Mouse (Mus musculus) heart, postnatal 25 days (tissue): ENCODE measurements around the gene Rcor2. TPM values are rescaled to one million over a fixed set of nuclear protein-coding genes. Genes with fewer than 3 reads are reported as not detected.

Experiments
- DNase-seq: peaks from one replicate; pipeline ENCODE4 v3.0.0; 2022; ENCODE audit warnings: low spot score
- intact Hi-C: fragments of 180-260 bp; cut with DNase I; formaldehyde crosslinking; loops from one replicate; pipeline ENCODE4 v1.15.1; 2025
- total RNA-seq, 2 experiments: library from RNA; stranded (reverse); gene quantifications; 2 replicates each; pipeline ENCODE4 v1.2.3; 2021

The Rcor2 gene
- total RNA-seq, 2 experiments from 2014 or later, result 6.9 to 7.5 TPM

DNA sequence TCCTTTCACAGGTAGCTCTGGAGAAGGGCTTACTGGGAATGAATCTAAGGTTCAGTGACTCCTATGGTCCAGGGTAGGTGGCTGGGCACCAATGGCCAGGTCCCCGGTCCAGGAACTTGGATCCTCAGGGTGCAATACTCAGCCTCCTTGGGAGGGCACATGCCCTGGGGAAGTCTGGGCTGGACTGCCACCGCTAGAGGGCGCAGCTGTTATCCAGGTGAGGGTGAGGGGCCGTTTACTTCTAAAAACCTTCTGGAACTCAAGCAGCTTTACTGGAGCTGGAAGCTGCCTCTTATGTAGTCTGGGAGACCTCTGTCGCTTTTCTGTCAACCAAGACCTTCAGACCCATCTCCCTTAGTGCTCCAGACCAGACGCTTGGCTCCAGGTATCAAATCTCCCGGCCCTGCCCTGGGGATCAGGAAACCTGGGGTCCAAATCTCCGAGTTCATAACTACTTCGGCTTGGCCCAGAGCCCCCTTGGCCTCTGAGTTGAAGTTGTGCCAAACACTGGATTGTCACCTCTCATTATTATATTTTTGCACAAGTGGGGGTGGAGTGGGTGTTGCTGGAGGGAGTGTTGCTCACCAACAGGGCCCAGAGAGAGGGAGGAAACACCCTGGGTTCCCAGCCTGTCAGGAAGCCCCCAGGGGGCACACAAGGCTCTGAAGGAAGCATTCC is 2.9 kb upstream of the Rcor2 start:
- DNase-seq, result peak; percentile 50
- intact Hi-C loops, result loop anchor here (1.0 to 5.0 kb wide), 2 partner anchors 81 to 173 kb away; no protein-coding TSS in a partner anchor

DNA sequence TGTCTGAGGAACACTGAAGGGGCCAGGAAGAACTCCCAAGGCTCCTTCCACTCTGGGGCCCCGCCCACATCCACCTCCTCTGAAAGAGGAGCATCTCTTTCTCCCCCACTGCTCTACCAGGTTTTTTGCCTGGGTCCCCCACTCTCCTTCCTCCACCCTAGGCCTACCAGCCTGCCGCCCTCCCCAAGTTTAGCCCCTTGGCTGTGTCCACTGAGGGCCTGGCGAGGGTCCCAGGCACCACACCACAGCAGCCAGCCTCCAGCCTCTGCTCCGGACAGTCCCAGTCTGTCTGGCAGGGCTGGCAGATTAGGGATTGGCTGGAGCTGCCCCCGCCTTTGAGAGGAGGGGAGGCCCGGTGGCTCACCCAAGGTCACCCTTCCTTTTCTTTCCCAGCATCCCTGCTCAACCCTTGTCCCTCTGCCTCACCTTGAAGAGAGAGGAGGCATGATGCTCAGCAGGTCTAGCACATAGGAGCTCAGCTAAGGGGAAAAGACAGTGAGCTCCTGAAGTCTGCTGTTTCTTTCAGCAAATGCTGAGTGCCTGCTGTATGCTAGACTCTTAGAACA is 2.3 kb upstream of the Rcor2 start:
- intact Hi-C loops, result loop anchor here (1.0 to 5.0 kb wide), 2 partner anchors 80 to 172 kb away; no protein-coding TSS in a partner anchor
- peak; percentile 61 for DNase-seq

DNA sequence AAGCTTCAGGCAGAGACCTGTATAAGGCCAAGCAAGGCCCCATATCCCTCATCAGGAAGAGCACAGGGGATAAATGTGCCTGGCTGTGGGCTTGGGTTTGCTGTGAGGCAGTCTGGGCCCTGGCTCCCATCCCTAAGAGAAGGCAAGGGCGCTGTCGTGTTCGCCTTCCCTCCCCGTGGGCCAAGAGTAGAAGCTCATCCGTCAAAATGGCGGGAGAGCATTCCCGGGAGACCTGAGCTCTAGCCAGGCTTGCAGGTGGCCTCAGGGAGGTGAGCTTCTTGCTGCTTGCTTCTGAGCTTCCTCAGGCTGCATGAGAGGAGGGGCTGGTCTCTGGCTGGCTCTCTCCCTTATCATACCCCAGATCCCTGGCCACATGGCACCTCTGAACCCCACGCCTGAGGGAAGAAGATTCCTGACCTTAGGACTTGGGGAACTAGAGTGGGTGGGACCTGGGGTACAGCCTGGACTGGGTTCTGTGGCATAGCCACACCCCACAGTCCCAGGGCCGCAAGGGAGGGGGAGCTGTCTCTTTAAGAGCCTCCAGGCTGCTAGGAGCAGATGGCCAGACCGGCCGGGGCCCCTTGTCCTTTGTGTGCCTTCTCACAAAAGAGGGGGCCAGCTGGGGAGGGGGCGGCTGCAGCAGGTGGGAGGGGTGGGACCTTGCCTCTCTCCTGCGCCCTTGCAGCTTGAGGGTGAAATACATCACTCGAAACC is 1.5 kb upstream of the Rcor2 start:
- DNase-seq, result no peak
- intact Hi-C loops, result no loop called here

DNA sequence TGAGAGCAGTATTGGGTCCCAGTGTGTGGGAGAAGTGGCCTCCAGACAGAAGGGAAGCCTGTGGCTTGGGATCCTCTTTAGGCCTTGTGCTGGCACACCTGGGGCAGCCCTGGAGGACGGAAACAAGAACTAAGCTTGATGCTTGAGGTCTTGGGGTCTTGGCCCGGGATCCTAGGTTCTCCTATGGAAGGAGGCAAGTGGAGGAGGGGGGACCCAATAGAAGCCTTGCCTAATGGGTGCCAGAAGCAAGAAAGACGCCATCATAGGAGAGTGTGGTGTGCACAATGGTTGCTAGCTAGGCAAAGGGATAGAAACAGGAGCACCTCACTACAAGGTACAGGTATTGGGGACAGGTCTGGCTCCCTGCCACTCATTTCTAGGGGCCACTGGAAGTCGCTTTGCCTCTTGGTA is 699 bp upstream of the Rcor2 start:
- no peak for DNase-seq
- intact Hi-C loops, result no loop called here

DNA sequence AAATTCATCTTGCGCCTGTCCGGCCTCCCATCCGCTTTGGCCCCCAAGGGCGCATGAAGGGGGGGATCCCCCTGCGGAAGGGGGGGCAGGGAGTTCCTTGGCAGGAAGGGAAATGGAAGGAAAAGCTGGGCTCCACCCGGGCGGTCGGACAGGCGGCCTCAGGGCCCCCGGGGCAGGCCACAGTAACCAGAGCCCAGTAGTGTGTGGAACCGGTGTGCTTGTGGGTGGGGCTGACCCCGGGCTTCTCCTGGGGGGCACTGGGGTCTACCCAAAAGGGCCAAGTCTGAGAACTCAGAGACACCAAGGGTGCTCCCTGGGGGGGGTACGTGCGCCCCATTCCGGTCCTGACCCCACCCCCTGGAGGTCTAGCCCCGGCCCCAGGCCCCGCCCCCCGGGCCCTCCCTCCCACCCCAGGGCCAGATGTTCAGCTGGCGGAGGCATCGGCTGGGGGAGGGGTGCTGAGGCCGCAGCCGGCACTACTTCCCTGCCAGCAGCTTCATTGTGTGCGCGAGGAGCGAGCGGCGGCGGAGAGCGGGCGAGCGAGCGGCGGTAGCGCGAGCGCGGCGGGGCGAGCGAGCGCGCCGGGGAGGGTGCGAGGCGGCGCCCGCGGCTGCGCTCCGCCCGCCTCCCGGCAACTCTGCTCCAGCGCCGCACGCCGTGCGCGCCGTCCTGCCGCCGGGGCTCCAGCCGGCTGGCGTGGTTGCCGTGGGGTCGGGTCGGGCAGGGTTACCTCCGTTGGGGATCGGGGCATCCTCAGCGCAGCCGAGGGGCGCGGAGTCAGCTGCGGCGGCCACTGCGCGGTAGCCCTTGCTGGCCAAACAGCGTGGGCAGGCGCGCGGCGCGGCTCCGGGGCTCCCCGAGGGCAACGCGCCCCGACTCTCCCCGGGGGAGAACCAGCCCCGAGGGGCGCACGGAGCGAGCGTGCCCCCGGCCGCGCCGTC is 926 bp downstream of the Rcor2 start:
- peak; percentile 73 for DNase-seq
- intact Hi-C loops, result loop anchor here (1.0 kb wide), 1 partner anchor 150 kb away; no protein-coding TSS in a partner anchor

DNA sequence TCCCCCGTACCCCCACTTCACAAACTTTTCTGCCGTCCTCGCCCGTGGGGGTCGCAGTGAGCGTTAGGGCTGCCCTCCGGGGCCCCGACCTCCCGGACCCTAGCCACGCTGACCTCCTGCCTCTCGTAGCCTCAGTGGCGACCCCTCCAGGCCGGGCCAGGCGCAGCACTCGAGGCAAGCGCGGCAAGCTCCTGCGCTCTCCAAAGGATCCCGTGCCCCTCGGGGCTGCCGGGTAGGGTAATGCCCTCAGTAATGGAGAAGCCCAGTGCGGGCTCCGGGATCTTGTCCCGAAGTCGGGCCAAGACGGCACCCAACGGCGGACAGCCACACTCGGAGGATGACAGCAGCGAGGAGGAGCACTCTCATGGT is 1.6 kb downstream of the Rcor2 start:
- intact Hi-C loops, result loop anchor here (1.0 kb wide), 1 partner anchor 150 kb away; no protein-coding TSS in a partner anchor
- DNase-seq, result peak; percentile 58

DNA sequence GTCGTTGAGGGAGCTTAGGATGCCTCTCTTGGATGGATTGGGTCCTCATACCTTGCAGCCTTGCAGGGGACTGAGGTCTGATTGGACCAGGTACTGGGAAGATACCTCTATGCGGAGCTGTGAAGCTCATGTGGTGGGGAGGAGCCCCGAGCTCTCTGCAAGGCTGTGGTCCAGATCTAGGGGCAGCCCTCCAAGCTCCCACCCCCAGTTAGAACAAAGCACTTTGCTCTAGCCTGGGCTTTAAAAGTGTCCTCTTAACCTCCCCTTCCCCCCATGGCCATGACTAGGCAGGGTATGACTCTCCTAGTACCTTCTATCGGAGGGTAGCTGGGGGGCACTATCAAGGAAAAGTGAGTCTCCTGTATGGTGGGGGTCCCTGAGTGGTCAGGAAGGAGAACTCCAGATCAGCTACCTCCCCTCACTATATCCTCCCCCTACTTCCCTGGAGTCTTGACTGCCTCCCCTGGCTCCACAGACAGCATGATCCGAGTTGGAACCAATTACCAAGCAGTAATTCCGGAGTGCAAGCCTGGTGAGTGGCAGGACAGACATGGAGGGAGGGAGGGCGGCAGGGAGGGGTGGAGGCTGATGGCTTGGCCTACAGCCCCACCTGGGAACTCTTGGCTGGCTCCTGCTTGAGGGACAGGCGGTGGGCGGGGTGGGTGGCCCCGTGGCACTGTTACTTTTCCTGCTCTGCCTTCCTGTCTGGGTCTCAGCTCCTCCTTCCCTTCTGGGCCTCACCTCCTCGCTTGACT is 2.3 kb downstream of the Rcor2 start:
- DNase-seq, result no peak
- intact Hi-C loops, result no loop called here

DNA sequence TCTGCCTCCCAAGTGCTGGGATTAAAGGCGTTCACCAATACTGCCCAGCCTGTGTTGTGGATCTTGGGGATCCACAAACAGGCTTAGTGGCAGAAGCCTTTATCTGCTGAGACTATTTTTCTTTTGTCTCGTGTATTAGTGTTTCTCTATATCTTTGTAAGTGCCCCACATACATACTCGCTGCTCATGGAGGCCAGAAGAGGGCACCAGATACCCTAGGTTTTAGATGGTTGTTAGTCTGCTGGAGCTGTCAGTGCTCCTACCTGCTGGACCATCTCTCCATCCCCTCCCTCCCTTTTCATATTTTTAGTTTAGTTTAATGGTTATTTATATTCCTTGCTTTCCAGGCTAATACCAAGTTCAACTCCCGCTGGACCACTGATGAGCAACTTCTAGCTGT is 6.4 kb downstream of the Rcor2 start:
- intact Hi-C loops, result no loop called here

DNA sequence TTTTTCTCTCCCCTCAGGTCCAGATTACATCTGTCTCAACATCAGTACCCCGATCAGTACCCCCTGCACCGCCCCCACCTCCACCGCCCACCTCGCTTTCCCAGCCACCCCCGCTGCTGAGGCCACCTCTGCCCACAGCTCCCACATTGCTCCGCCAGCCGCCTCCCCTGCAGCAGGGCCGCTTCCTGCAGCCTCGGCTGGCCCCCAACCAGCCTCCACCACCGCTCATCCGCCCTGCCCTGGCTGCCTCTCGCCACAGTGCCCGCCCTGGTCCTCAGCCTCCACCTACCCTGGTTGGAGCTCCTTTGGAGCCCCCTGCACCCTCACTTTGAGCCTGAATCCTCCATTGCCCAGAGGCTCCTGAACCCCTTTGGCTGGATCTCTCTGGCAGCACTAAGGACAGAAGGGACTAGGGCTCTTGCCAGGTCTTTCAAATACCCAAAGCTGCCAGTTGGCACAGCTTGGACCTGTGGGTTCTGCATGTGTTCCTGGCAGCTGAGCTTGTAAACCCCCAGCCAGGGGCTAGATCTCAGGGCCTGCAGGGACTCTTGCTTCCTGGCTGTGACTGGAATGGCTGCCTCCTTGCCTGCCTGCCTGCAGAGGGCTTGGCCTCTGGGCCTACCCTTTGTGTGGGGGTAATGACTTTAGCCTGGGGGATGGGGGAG is 7.3 kb downstream of the Rcor2 start:
- no peak for DNase-seq
- intact Hi-C loops, result no loop called here

More for the DNA sequence above, 6.4 kb downstream of the Rcor2 start:
- DNase-seq, result no peak

DNA sequence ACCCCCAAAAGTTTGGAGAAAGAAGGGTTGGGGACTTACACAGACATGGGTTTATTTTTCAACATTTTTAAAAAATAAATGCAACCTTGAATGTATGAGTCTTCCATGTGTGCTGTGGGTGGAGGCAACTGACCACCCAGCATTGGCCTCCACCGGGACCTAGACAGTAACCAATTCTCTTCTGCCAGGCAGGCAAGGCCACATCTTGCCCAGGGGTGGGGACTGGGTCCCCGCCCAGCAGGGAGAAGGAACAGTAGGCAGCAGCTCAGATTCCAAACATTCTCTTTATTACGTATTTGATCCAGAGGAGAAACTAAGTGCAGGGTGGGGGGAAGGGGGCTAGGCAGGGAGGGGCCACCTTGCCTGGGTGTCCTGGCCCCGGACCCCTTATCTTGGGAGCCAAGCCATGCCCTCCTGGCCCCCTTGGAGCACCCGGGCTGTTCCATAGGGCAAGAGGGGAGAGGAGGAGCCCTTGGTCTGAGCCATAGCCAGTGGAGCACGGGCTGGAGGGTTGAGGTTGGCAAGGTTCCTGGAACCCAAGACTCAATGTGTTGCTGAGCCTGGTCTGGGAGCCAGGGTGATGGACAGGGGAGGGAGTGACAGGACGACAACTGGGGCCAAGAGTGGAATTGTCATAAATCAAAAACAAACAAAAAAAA is 8.1 kb downstream of the Rcor2 start:
- intact Hi-C loops, result no loop called here
- DNase-seq, result no peak

DNA sequence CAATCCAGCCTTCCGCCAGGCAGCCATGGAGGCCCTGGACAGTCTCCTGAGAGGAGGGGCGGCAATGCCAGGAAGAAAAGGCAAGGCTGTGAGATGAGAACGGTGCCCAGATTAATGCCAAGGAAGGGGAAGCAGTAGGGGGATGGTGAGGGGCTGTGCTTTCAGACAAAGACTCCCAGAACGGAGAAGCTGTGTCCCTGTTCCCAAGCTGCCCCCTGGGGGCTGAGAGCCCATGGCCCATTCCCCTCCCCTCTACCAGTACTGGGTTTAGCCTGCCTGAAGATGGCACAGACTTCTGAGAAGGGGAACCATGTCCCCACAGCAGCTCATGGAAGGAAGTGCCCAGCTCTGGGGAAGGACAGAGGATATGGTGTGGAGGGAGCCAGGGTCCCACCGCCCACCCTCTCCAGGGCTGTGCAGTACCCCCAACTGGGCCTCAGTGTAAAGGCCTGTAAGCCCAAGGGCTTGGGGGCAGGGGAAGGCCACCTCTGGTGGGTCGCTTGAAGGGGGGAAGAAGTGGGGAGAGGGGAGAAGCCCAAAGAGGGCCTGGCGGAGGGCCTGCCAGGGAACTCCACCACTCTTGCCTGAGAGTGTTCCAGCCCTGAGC is 9.0 kb downstream of the Rcor2 start:
- DNase-seq, result no peak
- intact Hi-C loops, result no loop called here

DNA sequence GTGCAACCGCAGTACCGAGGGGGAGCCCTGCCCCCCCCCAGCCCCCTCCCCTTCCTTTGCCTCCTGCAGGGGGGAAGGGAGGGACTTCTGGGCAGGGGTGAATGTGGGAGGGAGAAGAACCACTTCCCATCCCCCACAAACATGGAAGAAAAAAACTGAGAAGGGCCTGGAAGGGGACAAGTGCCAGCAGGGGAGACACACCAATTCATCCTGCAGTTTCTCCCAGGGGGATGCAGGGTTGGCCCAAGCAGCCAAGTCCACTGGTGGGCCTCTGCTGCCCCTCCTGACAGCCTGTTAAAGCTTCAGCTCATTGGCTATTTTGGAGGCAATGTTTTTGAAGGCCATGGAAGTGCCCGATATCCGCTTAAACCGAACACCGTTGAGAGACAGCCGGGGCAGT is 9.7 kb downstream of the Rcor2 start:
- intact Hi-C loops, result no loop called here
- no peak for DNase-seq

DNA sequence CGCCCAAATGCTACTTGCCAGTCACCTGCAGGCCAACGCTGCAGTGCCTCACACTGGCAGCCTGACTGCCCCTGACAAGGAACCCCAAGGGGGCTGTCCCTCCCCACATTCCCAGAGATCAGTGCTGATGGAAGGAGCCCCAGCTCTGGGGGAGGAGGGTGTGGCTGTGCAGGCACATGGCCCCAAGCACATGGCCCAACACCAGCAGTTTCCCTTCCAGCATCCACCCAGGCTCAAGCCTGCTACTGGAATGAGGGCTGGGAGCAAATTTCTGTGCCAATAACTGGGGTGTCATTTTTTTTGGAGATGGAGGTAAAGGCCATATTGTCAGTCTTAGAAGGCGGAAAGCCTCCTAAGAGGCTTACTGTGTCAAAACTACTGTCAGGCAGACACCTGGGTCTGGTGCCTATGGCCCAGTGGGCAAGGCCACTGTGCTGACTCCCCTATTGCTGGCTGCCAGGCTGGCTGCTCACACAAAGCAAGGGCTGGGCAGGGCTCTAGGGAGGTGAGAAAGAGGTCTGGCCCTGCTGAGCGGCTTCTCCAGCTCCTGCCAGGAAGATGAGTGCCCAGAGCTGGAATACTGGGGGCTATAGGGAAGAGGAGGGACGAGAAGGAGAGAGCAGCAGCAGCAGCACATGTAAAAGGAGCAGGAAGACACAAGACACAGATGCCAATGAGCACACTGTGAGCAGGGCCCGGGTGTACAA is 11.2 kb downstream of the Rcor2 start:
- DNase-seq, result no peak
- intact Hi-C loops, result no loop called here

DNA sequence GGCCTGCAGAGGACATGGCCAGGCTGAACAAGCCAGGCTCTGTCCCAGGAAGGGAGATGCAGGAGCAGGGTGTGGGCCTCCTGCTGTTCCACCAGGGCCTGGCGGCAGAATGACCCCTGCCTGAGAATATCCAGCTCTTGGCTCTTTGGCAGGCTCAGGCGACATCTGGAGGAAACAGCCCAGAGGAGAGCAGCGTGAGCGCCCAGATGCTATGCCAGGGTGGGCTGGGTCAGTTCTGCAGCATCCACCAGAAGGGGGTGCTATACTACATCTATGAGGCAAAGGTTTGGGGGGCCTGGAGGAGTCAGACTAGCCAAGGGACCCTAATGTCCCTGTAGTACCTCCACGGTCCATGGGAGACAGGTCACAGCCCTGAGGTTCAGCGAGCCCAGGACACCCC is 12.0 kb downstream of the Rcor2 start:
- peak; percentile 53 for DNase-seq
- intact Hi-C loops, result loop anchor here (1.0 kb wide), 1 partner anchor 66 kb away; no protein-coding TSS in a partner anchor

DNA sequence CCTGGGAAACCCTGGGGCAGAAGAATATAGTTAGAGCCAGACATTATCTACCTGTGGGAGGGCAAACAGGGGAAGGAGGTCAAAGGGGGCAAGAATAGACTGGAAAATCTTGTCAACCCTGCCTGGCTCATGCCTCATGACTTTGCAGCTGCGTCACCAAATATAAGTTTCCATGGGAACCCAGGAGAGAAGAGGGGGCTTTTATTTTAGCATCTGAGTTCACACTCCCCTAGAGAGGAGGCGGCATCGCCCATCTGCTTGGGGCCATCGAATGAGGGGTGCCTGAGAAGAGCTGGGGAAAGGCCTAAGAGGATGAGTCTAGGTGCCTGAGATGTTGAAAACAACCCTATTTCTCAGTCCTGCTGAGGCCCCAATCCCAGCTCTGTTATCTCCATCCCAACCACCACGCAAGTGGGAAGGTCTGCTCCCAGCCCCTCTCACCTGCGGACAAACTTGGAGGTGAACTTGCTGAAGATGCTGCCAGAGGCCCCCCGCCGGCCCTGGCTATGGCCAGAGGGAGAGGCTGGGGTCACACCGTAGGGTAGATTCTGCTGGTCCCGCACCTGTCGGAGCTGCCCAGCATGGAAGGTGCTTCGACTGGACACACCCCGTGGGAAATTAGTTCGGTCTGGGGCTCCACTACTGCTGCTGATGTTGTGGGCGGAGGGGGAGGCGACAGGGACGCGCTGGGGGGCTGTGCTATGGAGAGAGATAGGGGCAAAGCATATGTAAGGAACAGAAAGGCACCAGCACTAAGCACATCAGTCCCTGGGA is 13.6 kb downstream of the Rcor2 start:
- intact Hi-C loops, result no loop called here

DNA sequence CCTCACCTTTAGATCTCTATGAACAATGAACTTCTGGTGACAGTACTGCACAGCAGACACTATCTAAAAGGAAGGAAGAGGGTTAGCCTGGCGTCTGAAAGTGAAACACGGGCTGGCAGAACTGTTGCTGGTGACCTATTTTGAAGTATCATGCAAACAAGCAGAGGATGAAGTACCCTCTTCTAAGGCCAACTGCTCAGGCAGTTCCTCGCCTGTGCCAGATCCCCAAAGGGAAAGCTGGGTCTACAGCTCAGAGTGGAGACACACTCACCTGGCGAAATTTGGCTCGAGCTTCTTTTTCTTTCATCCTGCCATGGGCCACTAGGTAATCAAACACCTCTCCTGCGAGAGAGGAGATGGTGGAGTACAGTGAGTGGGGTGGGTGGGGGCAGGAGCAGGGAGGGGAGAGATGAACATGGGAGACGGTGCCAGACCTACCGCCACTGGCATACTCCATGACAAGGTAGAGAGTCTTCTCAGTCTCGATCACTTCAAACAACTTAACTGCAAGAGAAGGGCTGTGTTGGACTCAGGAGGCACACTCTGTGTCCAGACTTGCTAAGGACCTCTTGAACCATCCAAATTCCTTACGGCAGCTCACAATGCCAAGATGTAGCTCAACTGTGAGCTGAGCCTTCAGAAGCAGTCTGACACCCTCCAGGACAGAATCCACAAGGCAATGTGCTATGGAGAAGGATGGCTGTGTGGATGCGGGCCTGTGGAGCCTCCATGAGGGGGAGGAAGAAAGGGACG is 19.6 kb downstream of the Rcor2 start:
- no peak for DNase-seq

More for the DNA sequence above, 13.6 kb downstream of the Rcor2 start:
- no peak for DNase-seq

More for the DNA sequence above, 19.6 kb downstream of the Rcor2 start:
- intact Hi-C loops, result no loop called here
